ENCODE assay signal across 19 mouse cellular contexts in the genomic region with DNA sequence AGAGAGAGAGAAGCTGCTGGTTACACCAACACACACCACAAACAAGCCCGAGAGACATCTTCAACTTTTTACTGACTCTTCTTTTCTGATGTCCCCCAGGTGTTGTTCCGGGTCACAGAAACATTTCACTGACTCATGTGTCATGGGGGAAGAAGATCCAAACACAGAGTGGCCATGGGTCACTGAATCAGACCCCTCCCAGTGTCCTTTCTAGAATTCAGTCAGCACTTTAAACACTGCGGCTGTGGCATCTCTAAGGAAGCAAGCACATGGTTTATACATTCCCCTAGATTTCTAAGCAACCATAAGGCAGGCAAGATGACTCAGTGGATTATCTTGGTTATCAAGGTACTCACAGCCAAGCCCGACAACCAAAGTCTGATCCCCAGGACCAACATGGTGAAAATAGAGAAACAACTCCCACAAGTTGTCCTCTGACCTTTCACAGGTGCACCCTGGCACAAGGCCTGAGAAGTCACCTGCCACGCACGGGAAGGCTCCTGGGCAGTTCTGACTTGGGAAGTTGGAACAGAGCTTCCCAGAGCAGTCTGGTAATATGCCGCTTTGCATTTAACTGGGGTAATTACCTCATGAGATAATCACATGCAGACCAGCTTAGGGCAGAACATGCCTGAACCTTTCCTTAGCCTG. TPM values are rescaled to one million over a fixed set of nuclear protein-coding genes. Genes with fewer than 3 reads are reported as not detected.
DNase-seq lines count a peak whose midpoint lies in the region; ATAC-seq lines count a peak whose summit lies in the region.
"Had no signal": no experiment of that assay in that cellular context is flagged by ENCODE, and none has a peak within 500 bp of the region (broad histone marks: within the 10 kb centered on the region; RNA-seq: fewer than 3 reads in every experiment).

No protein-coding gene starts in this region.

- H3K9ac ChIP-seq in midbrain, embryonic 11.5 days (ENCODE audit: low read length) = no peak overlapping the region
- no peak overlapping the region for H3K9ac ChIP-seq in midbrain, embryonic 14.5 days (replicated peaks; ENCODE audit: low read length)
- H3K9ac ChIP-seq in hindbrain, embryonic 11.5 days (ENCODE audit: low read depth, low read length) = no peak overlapping the region
- H3K9ac ChIP-seq: forebrain, embryonic 15.5 days; hindbrain, embryonic 14.5 days; neural tube, embryonic 13.5 days had no signal

- no peaks in the 10 kb centered on the region; the same call in 1 of the 2 replicates for H3K4me1 ChIP-seq in midbrain, embryonic 11.5 days (ENCODE audit: control insufficient read depth, insufficient read depth, low read length)
- H3K4me1 ChIP-seq in midbrain, embryonic 14.5 days (ENCODE audit: control insufficient read depth, insufficient read depth, low read length) = no peaks in the 10 kb centered on the region
- no peaks in the 10 kb centered on the region for H3K4me1 ChIP-seq in hindbrain, embryonic 11.5 days (replicated peaks; ENCODE audit: control insufficient read depth, insufficient read depth, low read length)
- H3K4me1 ChIP-seq: forebrain, embryonic 15.5 days; neural tube, embryonic 13.5 days had no signal

- WGBS in midbrain, embryonic 11.5 days = 85% methylated on average over 7 of the region's 7 CpGs
- 86% methylated on average over 7 of the region's 7 CpGs for WGBS in midbrain, embryonic 14.5 days
- 88% methylated on average over 7 of the region's 7 CpGs for WGBS in hindbrain, embryonic 11.5 days

- no peaks in the 10 kb centered on the region for H3K27me3 ChIP-seq in midbrain, embryonic 11.5 days (ENCODE audit: control insufficient read depth, insufficient read depth, low read length)
- no peaks in the 10 kb centered on the region for H3K27me3 ChIP-seq in midbrain, embryonic 14.5 days (ENCODE audit: control insufficient read depth, insufficient read depth, low read length)
- no peaks in the 10 kb centered on the region for H3K27me3 ChIP-seq in hindbrain, embryonic 11.5 days (ENCODE audit: control insufficient read depth, insufficient read depth, low read length)
- H3K27me3 ChIP-seq: forebrain, embryonic 15.5 days; neural tube, embryonic 13.5 days had no signal

- no peak overlapping the region for H3K4me3 ChIP-seq in midbrain, embryonic 11.5 days (ENCODE audit: low read depth, low read length)
- no peak overlapping the region for H3K4me3 ChIP-seq in midbrain, embryonic 14.5 days (replicated peaks; ENCODE audit: low read depth, low read length)
- no peak overlapping the region for H3K4me3 ChIP-seq in hindbrain, embryonic 11.5 days (ENCODE audit: low read depth, low read length)
- H3K4me3 ChIP-seq: embryonic facial prominence, embryonic 10.5 days; forebrain, embryonic 15.5 days; left cerebral cortex, adult 2 months; myocyte; neural tube, embryonic 13.5 days had no signal

- H3K36me3 ChIP-seq in midbrain, embryonic 11.5 days (ENCODE audit: control insufficient read depth, insufficient read depth, low read length) = no peaks in the 10 kb centered on the region
- H3K36me3 ChIP-seq in midbrain, embryonic 14.5 days (ENCODE audit: control insufficient read depth, insufficient read depth, low read length) = no peaks in the 10 kb centered on the region
- no peaks in the 10 kb centered on the region for H3K36me3 ChIP-seq in hindbrain, embryonic 11.5 days (ENCODE audit: control insufficient read depth, insufficient read depth, low read length)
- H3K36me3 ChIP-seq: embryonic facial prominence, embryonic 10.5 days; forebrain, embryonic 15.5 days; neural tube, embryonic 13.5 days had no signal

- H3K9me3 ChIP-seq in midbrain, embryonic 11.5 days (ENCODE audit: control insufficient read depth, low read length) = no peaks in the 10 kb centered on the region
- H3K9me3 ChIP-seq in midbrain, embryonic 14.5 days (ENCODE audit: control insufficient read depth, low read length) = no peaks in the 10 kb centered on the region
- no peaks in the 10 kb centered on the region for H3K9me3 ChIP-seq in hindbrain, embryonic 11.5 days (ENCODE audit: control insufficient read depth, low read length)
- H3K9me3 ChIP-seq: embryonic facial prominence, embryonic 10.5 days; forebrain, embryonic 15.5 days; neural tube, embryonic 13.5 days had no signal

- H3K27ac ChIP-seq in midbrain, embryonic 11.5 days (ENCODE audit: low read depth, low read length) = no peak overlapping the region
- H3K27ac ChIP-seq in midbrain, embryonic 14.5 days (replicated peaks; ENCODE audit: low read depth, low read length) = no peak overlapping the region
- H3K27ac ChIP-seq in hindbrain, embryonic 11.5 days (ENCODE audit: low read depth, low read length) = no peak overlapping the region
- H3K27ac ChIP-seq: embryonic facial prominence, embryonic 10.5 days; forebrain, embryonic 15.5 days; hindbrain, embryonic 14.5 days; left cerebral cortex, adult 2 months; neural tube, embryonic 13.5 days had no signal

- intact Hi-C loops in gastrocnemius, postnatal 14 days (cut with DNase I; ENCODE audit: low total_unique reads) = no loop called here

- DNase-seq in midbrain, embryonic 11.5 days (ENCODE audit: low spot score, missing footprints) = peak; percentile 51
- no peak for DNase-seq in midbrain, embryonic 14.5 days
- peak; percentile 74 for DNase-seq in kidney, adult 9 months
- DNase-seq in kidney, postnatal 14 days = peak; percentile 65
- DNase-seq in hindbrain, embryonic 11.5 days (ENCODE audit: low spot score) = no peak
- DNase-seq in gastrocnemius, adult 8-10 months (ENCODE audit: low spot score in 2 of 2) = no peak
- DNase-seq in gastrocnemius, postnatal 14 days = no peak
- no peak for DNase-seq in thymus, postnatal 0 days (ENCODE audit: low spot score)
- DNase-seq: cerebellum, adult 11 months; cerebellum, postnatal 10 days; lung, postnatal 4 days; retina, postnatal 1 day had no signal

- ATAC-seq in midbrain, embryonic 11.5 days (ENCODE audit: low FRiP score) = no peak
- ATAC-seq in midbrain, embryonic 14.5 days (ENCODE audit: low FRiP score, low TSS enrichment) = no peak
- ATAC-seq in hindbrain, embryonic 11.5 days (ENCODE audit: low FRiP score) = no peak
- ATAC-seq: forebrain, embryonic 15.5 days; midbrain, embryonic 16.5 days had no signal

- no peak overlapping the region for H3K4me2 ChIP-seq in midbrain, embryonic 11.5 days
- no peak overlapping the region for H3K4me2 ChIP-seq in midbrain, embryonic 14.5 days (ENCODE audit: low read length)
- no peak overlapping the region for H3K4me2 ChIP-seq in hindbrain, embryonic 11.5 days (replicated peaks; ENCODE audit: low read depth, low read length)
- H3K4me2 ChIP-seq: forebrain, embryonic 15.5 days; hindbrain, embryonic 14.5 days; neural tube, embryonic 13.5 days had no signal

RNA-seq across cellular contexts. Expression of a gene that starts 25.5 kb away (rescaled TPM):
- 44.2 and 45.9 TPM in 2 replicates for polyA plus RNA-seq in midbrain, embryonic 11.5 days (2014; fragmentation: Nextera tagmentation; extraction: Ambion mirVana)
- polyA plus RNA-seq in midbrain, embryonic 14.5 days (2014; fragmentation: Nextera tagmentation; extraction: Ambion mirVana) = 58.6 and 71.2 TPM in 2 replicates
- 46.7 and 47.2 TPM in 2 replicates for polyA plus RNA-seq in hindbrain, embryonic 11.5 days (2014; fragmentation: Nextera tagmentation; extraction: Ambion mirVana)
- total RNA-seq in gastrocnemius, adult 8-10 months (2022) = 10 to 100 TPM; 39.6 to 46.8 (median 44.1) TPM
- 10 to 100 TPM; 54.7 to 57.7 TPM for total RNA-seq in gastrocnemius, postnatal 14 days (2021)
- 50.9 and 53.4 TPM in 2 replicates for polyA plus RNA-seq in thymus, postnatal 0 days (2015; fragmentation: Nextera tagmentation; extraction: Ambion mirVana)

RNA-seq across cellular contexts. Expression of a gene that starts 31.5 kb away (rescaled TPM):
- polyA plus RNA-seq in midbrain, embryonic 11.5 days (2014; fragmentation: Nextera tagmentation; extraction: Ambion mirVana) = 4.3 and 4.7 TPM in 2 replicates
- polyA plus RNA-seq in midbrain, embryonic 14.5 days (2014; fragmentation: Nextera tagmentation; extraction: Ambion mirVana) = 3.5 and 4.0 TPM in 2 replicates
- polyA plus RNA-seq in hindbrain, embryonic 11.5 days (2014; fragmentation: Nextera tagmentation; extraction: Ambion mirVana) = 4.3 and 4.8 TPM in 2 replicates
- total RNA-seq in gastrocnemius, adult 8-10 months (2022) = 1 to 10 TPM in 2 of 4 experiments, under 1 TPM in 2; 0.46 to 1.9 (median 0.89) TPM
- 1 to 10 TPM; 2.9 to 3.4 TPM for total RNA-seq in gastrocnemius, postnatal 14 days (2021)
- 6.5 and 8.1 TPM in 2 replicates for polyA plus RNA-seq in thymus, postnatal 0 days (2015; fragmentation: Nextera tagmentation; extraction: Ambion mirVana)

RNA-seq across cellular contexts. Expression of a gene that starts 40.6 kb away (rescaled TPM):
- 238 and 253 TPM in 2 replicates for polyA plus RNA-seq in midbrain, embryonic 11.5 days (2014; fragmentation: Nextera tagmentation; extraction: Ambion mirVana)
- polyA plus RNA-seq in midbrain, embryonic 14.5 days (2014; fragmentation: Nextera tagmentation; extraction: Ambion mirVana) = 293 and 337 TPM in 2 replicates
- 206 and 231 TPM in 2 replicates for polyA plus RNA-seq in hindbrain, embryonic 11.5 days (2014; fragmentation: Nextera tagmentation; extraction: Ambion mirVana)
- total RNA-seq in gastrocnemius, adult 8-10 months (2022) = 100 to 1,000 TPM; 104 to 126 (median 117) TPM
- total RNA-seq in gastrocnemius, postnatal 14 days (2021) = 100 to 1,000 TPM; 107 to 116 TPM
- 297 and 318 TPM in 2 replicates for polyA plus RNA-seq in thymus, postnatal 0 days (2015; fragmentation: Nextera tagmentation; extraction: Ambion mirVana)

RNA-seq across cellular contexts. Expression of a gene that starts 45.3 kb away (rescaled TPM):
- 57.4 and 57.5 TPM in 2 replicates for polyA plus RNA-seq in midbrain, embryonic 11.5 days (2014; fragmentation: Nextera tagmentation; extraction: Ambion mirVana)
- 36.2 and 58.5 TPM in 2 replicates for polyA plus RNA-seq in midbrain, embryonic 14.5 days (2014; fragmentation: Nextera tagmentation; extraction: Ambion mirVana)
- polyA plus RNA-seq in hindbrain, embryonic 11.5 days (2014; fragmentation: Nextera tagmentation; extraction: Ambion mirVana) = 71.2 and 73.1 TPM in 2 replicates
- 1 to 10 TPM; 2.8 to 6.3 (median 3.7) TPM for total RNA-seq in gastrocnemius, adult 8-10 months (2022)
- 10 to 100 TPM; 52.0 to 68.1 TPM for total RNA-seq in gastrocnemius, postnatal 14 days (2021)
- 35.6 and 36.1 TPM in 2 replicates for polyA plus RNA-seq in thymus, postnatal 0 days (2015; fragmentation: Nextera tagmentation; extraction: Ambion mirVana)

Comparison
In these comparisons a context has a peak if more than half of its experiments do, and no peak if none do; other contexts are left out.
1. DNase-seq: peak in midbrain, embryonic 11.5 days (single experiment), kidney, adult 9 months (single experiment) and kidney, postnatal 14 days (single experiment); none in midbrain, embryonic 14.5 days (single experiment), hindbrain, embryonic 11.5 days (single experiment), gastrocnemius, adult 8-10 months (0 of 2), gastrocnemius, postnatal 14 days (single experiment) and thymus, postnatal 0 days (single experiment).